Mouse (Mus musculus): ENCODE results near the gene Cdc25b.

DNA sequence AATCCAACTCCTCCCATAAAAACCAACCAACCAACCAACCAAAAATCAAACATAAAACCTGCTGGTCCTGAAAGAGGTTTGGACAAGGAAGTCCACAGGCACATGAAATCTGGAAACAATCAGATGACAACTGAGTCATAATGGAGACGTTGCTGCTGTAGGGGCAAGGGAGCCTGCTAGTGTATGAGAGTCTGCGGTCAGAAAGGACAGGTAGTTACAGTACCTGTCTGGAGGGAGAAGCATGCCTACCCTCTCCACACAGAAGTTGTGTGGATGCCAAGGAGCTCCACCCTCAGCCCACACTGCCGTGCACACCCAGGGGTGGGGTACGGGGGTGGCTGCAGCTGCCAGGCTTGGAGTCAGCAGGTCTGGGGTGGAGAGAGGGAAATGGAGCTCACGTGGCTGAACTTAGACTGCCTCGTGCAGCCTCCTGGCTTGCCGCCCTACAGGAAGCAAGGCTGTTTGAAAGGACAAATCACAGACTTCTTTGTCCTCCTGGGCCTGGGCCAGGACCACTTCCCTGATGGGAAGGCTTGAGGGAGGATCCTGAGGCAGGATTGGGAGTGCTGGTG lies 17.7 kb downstream of the Cdc25b start:
- TF ChIP-seq EP300 (IDR thresholded peaks at IDR 0.05; ENCODE audit: low read depth), result peak; percentile 97
- TF ChIP-seq CTCF (IDR thresholded peaks at IDR 0.05; ENCODE audit: low read depth), result no peak

Data from heart, postnatal 0 days (tissue).